Mouse (Mus musculus): Measurements from ENCODE around the gene Igfbp6. TPM values are rescaled to one million over a fixed set of nuclear protein-coding genes. Genes with fewer than 3 reads are reported as not detected.

The Igfbp6 gene
- polyA plus RNA-seq, 1 experiment from 2014 or later: not detected

- no peak overlapping the region for H3K4me2 ChIP-seq (ENCODE audit: low read depth, low read length, severe bottlenecking)
- ATAC-seq (replicated peaks; ENCODE audit: low FRiP score) (no peak), DNase-seq (ENCODE audit: low spot score) (no peak)
- 89% methylated on average over 4 of the region's 4 CpGs for WGBS
- H3K9ac ChIP-seq (ENCODE audit: low read length): no peak overlapping the region
- H3K4me1 ChIP-seq (replicated peaks; ENCODE audit: control insufficient read depth, insufficient read depth, low read length): no peaks in the 10 kb centered on the region
- no peaks in the 10 kb centered on the region for H3K36me3 ChIP-seq (ENCODE audit: control insufficient read depth, insufficient read depth, low read length)
- H3K27me3 ChIP-seq (ENCODE audit: control insufficient read depth, insufficient read depth, low read length): no peaks in the 10 kb centered on the region
- no peak overlapping the region for H3K4me3 ChIP-seq (ENCODE audit: low read depth, low read length)
- no peaks in the 10 kb centered on the region for H3K9me3 ChIP-seq (ENCODE audit: control insufficient read depth, low read length)
- no peak overlapping the region for H3K27ac ChIP-seq (ENCODE audit: low read depth, low read length)
Measured at GRCm38 (mm10) chr15:102113674-102114073, 30.5 kb upstream of the Igfbp6 start.

DNA sequence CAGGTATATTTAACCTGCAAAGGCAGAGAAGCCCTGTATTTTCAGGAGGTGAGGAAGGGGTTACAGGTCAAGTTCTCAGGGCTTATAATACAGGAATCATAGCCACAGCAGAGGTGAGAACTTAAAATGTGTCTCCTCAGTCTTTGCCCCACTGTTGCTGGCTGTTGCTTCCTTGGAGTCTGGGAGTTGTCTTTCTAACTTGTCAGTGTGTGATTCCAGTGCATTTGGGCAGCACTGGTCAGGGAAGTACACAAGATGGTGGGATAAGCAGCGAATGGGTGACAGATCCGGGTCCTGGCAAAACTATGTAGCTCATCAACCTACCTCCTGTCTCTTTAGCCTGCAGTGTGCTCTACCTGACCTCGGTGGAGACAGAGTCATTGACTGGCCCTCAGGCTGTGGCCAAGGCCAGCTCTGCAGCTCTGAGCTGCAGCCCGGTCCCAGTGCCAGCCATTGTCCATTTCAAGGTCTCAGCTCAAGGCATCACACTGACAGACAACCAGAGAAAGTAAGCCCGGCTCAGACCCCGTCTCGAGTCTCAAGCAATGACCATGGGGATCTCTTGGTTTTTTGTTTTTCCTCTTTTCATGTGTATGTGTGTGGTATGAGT is 29.4 kb upstream of the Igfbp6 start:
- no peak overlapping the region for H3K9ac ChIP-seq (ENCODE audit: low read length)
- H3K4me2 ChIP-seq (ENCODE audit: low read depth, low read length, severe bottlenecking): no peak overlapping the region
- H3K9me3 ChIP-seq (ENCODE audit: control insufficient read depth, low read length): no peaks in the 10 kb centered on the region
- no peaks in the 10 kb centered on the region for H3K27me3 ChIP-seq (ENCODE audit: control insufficient read depth, insufficient read depth, low read length)
- no peaks in the 10 kb centered on the region for H3K36me3 ChIP-seq (ENCODE audit: control insufficient read depth, insufficient read depth, low read length)
- 81% methylated on average over 7 of the region's 7 CpGs for WGBS
- no peak overlapping the region for H3K4me3 ChIP-seq (ENCODE audit: low read depth, low read length)
- DNase-seq (ENCODE audit: low spot score): no peak
- no peaks in the 10 kb centered on the region for H3K4me1 ChIP-seq (replicated peaks; ENCODE audit: control insufficient read depth, insufficient read depth, low read length)
- H3K27ac ChIP-seq (ENCODE audit: low read depth, low read length): no peak overlapping the region
- no peak for ATAC-seq (replicated peaks; ENCODE audit: low FRiP score)

DNA sequence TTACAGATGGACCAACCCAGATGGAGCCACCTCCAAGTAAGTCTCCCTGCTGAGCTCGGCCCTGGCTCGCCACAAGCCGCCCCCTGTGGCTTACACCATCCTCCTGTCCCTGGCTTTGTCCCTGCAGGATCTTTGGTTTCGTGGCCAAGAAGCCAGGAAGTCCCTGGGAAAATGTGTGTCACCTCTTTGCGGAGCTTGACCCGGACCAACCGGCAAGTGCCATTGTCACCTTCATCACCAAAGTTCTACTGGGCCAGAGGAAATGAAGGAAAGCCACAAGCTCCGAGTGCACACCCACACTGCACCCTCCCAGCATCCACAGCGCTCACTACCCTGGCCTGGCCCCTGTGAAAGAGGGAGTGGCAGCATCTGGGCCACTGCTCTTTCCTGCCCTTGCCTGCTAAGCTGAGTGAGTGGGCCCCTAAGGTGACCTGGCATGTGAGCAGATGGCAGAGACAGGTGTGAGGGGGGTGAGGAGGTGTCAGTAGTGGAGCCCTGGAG is 28.4 kb upstream of the Igfbp6 start:
- Histone ChIP-seq H3K27ac (ENCODE audit: low read depth, low read length) (no peak overlapping the region), H3K27me3 (ENCODE audit: control insufficient read depth, insufficient read depth, low read length) (no peaks in the 10 kb centered on the region), H3K36me3 (ENCODE audit: control insufficient read depth, insufficient read depth, low read length) (no peaks in the 10 kb centered on the region), H3K4me2 (ENCODE audit: low read depth, low read length, severe bottlenecking) (no peak overlapping the region), H3K4me1 (replicated peaks; ENCODE audit: control insufficient read depth, insufficient read depth, low read length) (no peaks in the 10 kb centered on the region), H3K4me3 (ENCODE audit: low read depth, low read length) (no peak overlapping the region), H3K9me3 (ENCODE audit: control insufficient read depth, low read length) (no peaks in the 10 kb centered on the region), H3K9ac (ENCODE audit: low read length) (no peak overlapping the region)
- ATAC-seq (replicated peaks; ENCODE audit: low FRiP score) (no peak), DNase-seq (ENCODE audit: low spot score) (no peak)
- 66% methylated on average over 9 of the region's 9 CpGs for WGBS

DNA sequence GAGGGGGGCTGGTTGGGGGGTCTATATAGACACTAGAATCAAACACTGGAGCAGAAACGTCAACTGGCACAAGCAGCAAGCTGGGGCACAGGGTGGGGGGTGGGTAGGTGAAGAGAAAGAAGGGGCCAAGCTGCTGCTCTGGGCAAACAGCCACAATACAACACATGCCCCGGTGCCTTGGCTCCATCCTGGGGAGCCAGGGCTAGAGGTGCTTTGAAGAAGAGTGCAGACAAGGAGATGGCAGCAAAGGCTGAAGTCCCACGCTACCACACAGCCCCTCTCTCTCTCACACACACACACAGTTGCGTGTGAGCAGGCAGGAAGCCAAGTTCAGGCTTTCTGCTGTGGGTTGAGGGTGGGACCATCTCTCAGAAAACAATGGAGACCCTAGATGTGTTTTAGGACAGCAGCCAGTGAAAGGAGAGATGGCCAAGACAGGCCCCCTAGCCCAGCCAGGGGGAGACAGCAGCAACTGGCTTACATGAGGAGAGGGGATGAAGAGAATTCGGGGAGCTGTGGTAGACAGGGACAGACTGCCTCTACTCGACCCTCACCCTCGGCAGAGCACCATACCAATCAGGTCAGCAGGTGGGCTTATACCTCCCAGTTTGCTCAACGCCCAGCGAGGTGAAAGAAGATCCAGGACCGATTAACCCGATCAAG is 27.3 kb upstream of the Igfbp6 start:
- Histone ChIP-seq H3K9ac (ENCODE audit: low read length) (no peak overlapping the region), H3K4me2 (ENCODE audit: low read depth, low read length, severe bottlenecking) (no peak overlapping the region), H3K4me1 (replicated peaks; ENCODE audit: control insufficient read depth, insufficient read depth, low read length) (no peaks in the 10 kb centered on the region), H3K27ac (ENCODE audit: low read depth, low read length) (0 out of 2 replicates have a peak overlapping the region, but pooled peaks have one; percentile 18), H3K9me3 (ENCODE audit: control insufficient read depth, low read length) (no peaks in the 10 kb centered on the region), H3K4me3 (ENCODE audit: low read depth, low read length) (no peak overlapping the region), H3K27me3 (ENCODE audit: control insufficient read depth, insufficient read depth, low read length) (no peaks in the 10 kb centered on the region), H3K36me3 (ENCODE audit: control insufficient read depth, insufficient read depth, low read length) (no peaks in the 10 kb centered on the region)
- WGBS: 80% methylated on average over 11 of the region's 11 CpGs
- no peak for DNase-seq (ENCODE audit: low spot score)
- ATAC-seq (replicated peaks; ENCODE audit: low FRiP score): no peak

DNA sequence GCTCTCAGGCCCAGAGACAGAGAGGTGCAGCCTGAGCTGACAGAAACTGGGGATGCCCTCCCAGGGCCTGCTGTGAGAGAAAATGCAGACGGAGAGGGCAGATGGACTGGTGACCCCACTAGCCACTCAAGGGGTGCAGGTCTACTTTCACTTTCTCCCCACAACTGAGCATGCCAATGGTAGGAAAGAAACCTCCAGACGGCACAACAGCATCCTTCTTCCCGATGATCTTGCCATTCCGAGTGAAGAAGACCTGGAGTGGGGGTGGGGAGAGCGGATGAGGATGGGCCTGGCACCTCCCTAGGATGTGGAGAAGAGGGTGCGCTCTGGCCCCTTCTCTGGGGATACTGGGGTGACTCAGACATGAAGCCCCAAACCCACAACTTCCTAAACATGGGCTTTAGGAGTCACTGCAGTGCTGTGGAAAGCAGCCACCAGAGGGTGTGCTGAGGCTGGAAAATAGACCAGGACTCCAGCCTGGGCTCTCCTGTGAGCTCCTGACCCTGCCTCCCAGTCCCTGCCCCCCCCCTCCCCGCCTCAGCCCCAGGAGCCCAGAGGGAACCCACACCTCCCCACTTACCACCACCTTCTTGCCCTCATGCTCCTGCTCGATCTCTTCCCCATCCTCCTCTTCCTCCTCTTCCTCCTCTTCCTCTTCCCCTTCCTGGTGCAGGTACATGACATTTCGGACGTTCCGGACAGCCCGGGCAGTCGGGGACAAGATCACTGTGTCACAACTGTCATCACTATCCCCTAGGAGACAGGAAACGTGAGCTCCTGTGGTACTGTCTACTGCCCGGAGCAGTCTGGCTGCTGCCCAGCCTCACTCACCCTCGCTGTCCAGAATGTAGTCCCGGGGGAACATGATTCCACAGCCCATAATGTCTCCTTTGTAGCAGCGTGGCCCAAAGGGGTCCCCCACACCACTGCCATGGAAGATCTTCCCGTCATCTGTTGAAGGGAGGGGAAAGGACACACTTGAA is 26.4 kb upstream of the Igfbp6 start:
- Histone ChIP-seq H3K4me3 (ENCODE audit: low read depth, low read length) (no peak overlapping the region), H3K4me2 (ENCODE audit: low read depth, low read length, severe bottlenecking) (no peak overlapping the region), H3K4me1 (replicated peaks; ENCODE audit: control insufficient read depth, insufficient read depth, low read length) (no peaks in the 10 kb centered on the region), H3K9me3 (ENCODE audit: control insufficient read depth, low read length) (no peaks in the 10 kb centered on the region), H3K27me3 (ENCODE audit: control insufficient read depth, insufficient read depth, low read length) (no peaks in the 10 kb centered on the region), H3K27ac (ENCODE audit: low read depth, low read length) (no peak overlapping the region), H3K36me3 (ENCODE audit: control insufficient read depth, insufficient read depth, low read length) (no peaks in the 10 kb centered on the region), H3K9ac (ENCODE audit: low read length) (no peak overlapping the region)
- ATAC-seq (replicated peaks; ENCODE audit: low FRiP score) (no peak), DNase-seq (ENCODE audit: low spot score) (no peak)
- WGBS: 78% methylated on average over 19 of the region's 19 CpGs

DNA sequence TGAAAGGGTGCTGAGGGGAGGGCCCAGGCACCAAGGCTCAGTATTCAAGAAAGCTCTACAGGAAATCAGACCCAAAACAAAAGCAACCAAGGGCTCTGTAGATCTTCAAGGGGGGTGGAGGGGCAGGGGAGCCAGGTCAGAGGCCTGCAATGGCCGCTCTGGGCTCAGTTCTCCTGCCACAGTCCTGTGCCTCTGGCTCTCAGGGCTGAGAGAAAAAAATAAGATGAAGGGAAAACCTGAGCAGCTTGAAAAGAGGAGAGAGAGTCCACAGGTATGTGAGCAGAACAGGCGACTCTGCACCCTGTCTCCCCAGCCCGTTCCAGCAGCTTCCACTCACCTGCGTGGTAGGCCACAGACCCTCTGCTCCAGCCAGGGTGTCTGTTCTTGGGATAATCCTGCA is 25.6 kb upstream of the Igfbp6 start:
- no peak overlapping the region for H3K9ac ChIP-seq (ENCODE audit: low read length)
- no peaks in the 10 kb centered on the region for H3K27me3 ChIP-seq (ENCODE audit: control insufficient read depth, insufficient read depth, low read length)
- 80% methylated on average over 4 of the region's 4 CpGs for WGBS
- H3K4me3 ChIP-seq (ENCODE audit: low read depth, low read length): no peak overlapping the region
- no peak for ATAC-seq (replicated peaks; ENCODE audit: low FRiP score)
- H3K36me3 ChIP-seq (ENCODE audit: control insufficient read depth, insufficient read depth, low read length): no peaks in the 10 kb centered on the region
- no peak overlapping the region for H3K4me2 ChIP-seq (ENCODE audit: low read depth, low read length, severe bottlenecking)
- no peak overlapping the region for H3K27ac ChIP-seq (ENCODE audit: low read depth, low read length)
- H3K4me1 ChIP-seq (replicated peaks; ENCODE audit: control insufficient read depth, insufficient read depth, low read length): no peaks in the 10 kb centered on the region
- no peak for DNase-seq (ENCODE audit: low spot score)
- H3K9me3 ChIP-seq (ENCODE audit: control insufficient read depth, low read length): no peaks in the 10 kb centered on the region

GRCm38 (mm10) chr15:102119121-102119830 is 24.9 kb upstream of the Igfbp6 start:
- Histone ChIP-seq H3K27ac (ENCODE audit: low read depth, low read length) (no peak overlapping the region), H3K9ac (ENCODE audit: low read length) (no peak overlapping the region)
- ATAC-seq (replicated peaks; ENCODE audit: low FRiP score): no peak

DNA sequence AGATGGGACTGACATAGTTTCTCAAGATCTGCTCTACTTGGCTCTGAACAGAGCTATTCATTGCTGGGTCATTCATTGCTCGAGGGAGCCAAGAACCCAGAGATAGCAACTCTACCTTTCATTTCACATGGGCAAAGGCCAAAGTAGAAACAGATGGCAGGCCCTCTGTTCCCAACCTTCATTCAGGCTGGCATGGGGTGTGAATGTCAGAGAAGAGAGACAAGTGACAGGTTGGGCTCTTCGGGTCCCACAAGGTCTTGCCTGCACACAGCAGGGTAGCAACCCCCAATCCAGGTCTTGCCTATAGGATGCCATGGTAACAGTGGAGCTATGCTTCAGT is 24.4 kb upstream of the Igfbp6 start:
- Histone ChIP-seq H3K4me1 (replicated peaks; ENCODE audit: control insufficient read depth, insufficient read depth, low read length) (no peaks in the 10 kb centered on the region), H3K9ac (ENCODE audit: low read length) (no peak overlapping the region), H3K36me3 (ENCODE audit: control insufficient read depth, insufficient read depth, low read length) (no peaks in the 10 kb centered on the region; the same call in 1 of the 2 replicates), H3K27me3 (ENCODE audit: control insufficient read depth, insufficient read depth, low read length) (no peaks in the 10 kb centered on the region), H3K4me2 (ENCODE audit: low read depth, low read length, severe bottlenecking) (no peak overlapping the region), H3K9me3 (ENCODE audit: control insufficient read depth, low read length) (no peaks in the 10 kb centered on the region), H3K4me3 (ENCODE audit: low read depth, low read length) (no peak overlapping the region), H3K27ac (ENCODE audit: low read depth, low read length) (no peak overlapping the region)
- ATAC-seq (replicated peaks; ENCODE audit: low FRiP score): no peak
- WGBS: 83% methylated on average over 2 of the region's 2 CpGs
- no peak for DNase-seq (ENCODE audit: low spot score)

More at GRCm38 (mm10) chr15:102119121-102119830, 24.9 kb upstream of the Igfbp6 start:
- no peaks in the 10 kb centered on the region for H3K4me1 ChIP-seq (replicated peaks; ENCODE audit: control insufficient read depth, insufficient read depth, low read length)
- H3K9me3 ChIP-seq (ENCODE audit: control insufficient read depth, low read length): no peaks in the 10 kb centered on the region
- no peak for DNase-seq (ENCODE audit: low spot score)
- H3K4me3 ChIP-seq (ENCODE audit: low read depth, low read length): no peak overlapping the region
- H3K27me3 ChIP-seq (ENCODE audit: control insufficient read depth, insufficient read depth, low read length): no peaks in the 10 kb centered on the region
- no peaks in the 10 kb centered on the region; the same call in 1 of the 2 replicates for H3K36me3 ChIP-seq (ENCODE audit: control insufficient read depth, insufficient read depth, low read length)
- 76% methylated on average over 8 of the region's 8 CpGs for WGBS
- no peak overlapping the region for H3K4me2 ChIP-seq (ENCODE audit: low read depth, low read length, severe bottlenecking)
